Mouse (Mus musculus) ES-E14 (cell line): Measurements from ENCODE around the gene Prkcz. TPM values are rescaled to one million over a fixed set of nuclear protein-coding genes. Genes with fewer than 3 reads are reported as not detected.
A peak's percentile ranks its signal among the peaks of the same experiment; 100 is the strongest.

Experiments used
- DNase-seq: peaks from one replicate; pipeline ENCODE4 v3.0.0-alpha.2; 2013; ENCODE audit warnings: low read depth, low spot score
- H3K27ac ChIP-seq: 2 replicates; pipeline ENCODE4 v1.5.1; 2012; ENCODE audit warnings: low read depth, mild to moderate bottlenecking, low read length, moderate library complexity, mixed read lengths; ENCODE audit not compliant: poor library complexity, insufficient read depth, severe bottlenecking
- H3K36me3 ChIP-seq: 2 replicates; pipeline ENCODE4 v1.6.1; 2012; ENCODE audit warnings: mild to moderate bottlenecking, low read length, moderate library complexity, mixed read lengths; ENCODE audit not compliant: control insufficient read depth, poor library complexity, insufficient read depth, severe bottlenecking
- H3K4me1 ChIP-seq, 2 experiments: fragments of 150-350 bp in 1 of 2; sonication (generic) in 1 of 2; 2 replicates each; pipeline ENCODE4 v1.6.1; 2012; ENCODE audit warnings: low read length in 2 of 2, mild to moderate bottlenecking in 1 of 2, mixed read lengths in 1 of 2; ENCODE audit not compliant: control insufficient read depth in 2 of 2, insufficient read depth in 2 of 2, poor library complexity in 1 of 2
- H3K4me3 ChIP-seq, 2 experiments: fragments of 150-350 bp in 1 of 2; sonication (generic) in 1 of 2; 2 replicates each; pipeline ENCODE4 v1.5.1; 2012; ENCODE audit warnings: low read length in 2 of 2, low read depth in 1 of 2, mild to moderate bottlenecking in 1 of 2, mixed read lengths in 1 of 2; ENCODE audit not compliant: insufficient read depth in 1 of 2, poor library complexity in 1 of 2, severe bottlenecking in 1 of 2
- H3K9ac ChIP-seq: 2 replicates; pipeline ENCODE4 v1.6.1; 2012; ENCODE audit warnings: low read depth, mild to moderate bottlenecking, low read length, mixed read lengths; ENCODE audit not compliant: poor library complexity, insufficient read depth, severe bottlenecking
- H3K9me3 ChIP-seq: fragments of 150-350 bp; sonication (generic); 2 replicates; pipeline ENCODE4 v1.6.1; 2012; ENCODE audit warnings: low read depth, mild to moderate bottlenecking, low read length; ENCODE audit not compliant: control insufficient read depth, insufficient read depth
- CHD2 ChIP-seq: IDR thresholded peaks from 2 replicates; pipeline ENCODE4 v1.6.1; 2014; ENCODE audit warnings: mild to moderate bottlenecking, low read depth, low read length, inconsistent platforms
- HCFC1 ChIP-seq: IDR thresholded peaks from 2 replicates; pipeline ENCODE4 v1.6.1; 2012; ENCODE audit warnings: low read length, inconsistent platforms, borderline replicate concordance; ENCODE audit not compliant: insufficient read depth
- MAFK ChIP-seq: IDR thresholded peaks from 2 replicates; pipeline ENCODE4 v1.6.1; 2014; ENCODE audit warnings: mild to moderate bottlenecking, low read depth, low read length, inconsistent platforms; ENCODE audit not compliant: insufficient read depth
- ZC3H11A ChIP-seq: IDR thresholded peaks from 2 replicates; pipeline ENCODE4 v1.6.1; 2012; ENCODE audit warnings: low read depth, mild to moderate bottlenecking, inconsistent platforms, low read length, borderline replicate concordance
- ZNF384 ChIP-seq: IDR thresholded peaks from 2 replicates; pipeline ENCODE4 v1.6.1; 2012; ENCODE audit warnings: low read depth, low read length, inconsistent platforms
- in situ Hi-C, 2 experiments: fragments of 600-800 bp; cut with MboI; formaldehyde crosslinking; loops; one replicate each; pipeline ENCODE4 v1.15.1; 2025; ENCODE audit warnings: low sequenced_read_pairs in 2 of 2, inconsistent platforms in 1 of 2; ENCODE audit not compliant: unreplicated experiment in 2 of 2
- total RNA-seq: library from RNA; depleted of rRNA; stranded (reverse); fragments of 300-350 nt; gene quantifications from 2 replicates; pipeline ENCODE4 v1.2.3, GENCODE M21; 2012

Prkcz gene
- total RNA-seq, 1 experiment, result 17.0 TPM

GRCm38 (mm10) chr4:155246691-155247105, 114.5 kb downstream of the Prkcz start:
- no peak for TF ChIP-seq ZNF384
- TF ChIP-seq HCFC1, result no peak
- peak overlapping the region; percentile 8; the same call in 1 of the 2 replicates for H3K9ac ChIP-seq
- no peaks in the 10 kb centered on the region for H3K36me3 ChIP-seq
- H3K27ac ChIP-seq, result no peak overlapping the region
- in situ Hi-C loops, result loop anchor here (5.0 to 25.0 kb wide), 2 partner anchors 154 to 359 kb away; partner anchors contain the start of gene Fam213b (in 1 of the 2)
- H3K9me3 ChIP-seq, result no peaks in the 10 kb centered on the region
- H3K4me3 ChIP-seq, result peak overlapping the region in 1 of 2 experiments; percentile 37; a peak in 1 of 4 replicates
- DNase-seq, result no peak
- H3K4me1 ChIP-seq, result peaks cover 5 to 10% of the 10 kb centered on the region in 2 experiments; a peak in 2 of 4 replicates

GRCm38 (mm10) chr4:155245770-155246492, 115.2 kb downstream of the Prkcz start:
- H3K36me3 ChIP-seq, result no peaks in the 10 kb centered on the region
- in situ Hi-C loops, result loop anchor here (5.0 to 25.0 kb wide), 2 partner anchors 154 to 359 kb away; partner anchors contain the start of gene Fam213b (in 1 of the 2)
- H3K4me3 ChIP-seq, result no peak overlapping the region
- DNase-seq, result no peak
- H3K27ac ChIP-seq, result no peak overlapping the region
- H3K9me3 ChIP-seq, result no peaks in the 10 kb centered on the region
- H3K4me1 ChIP-seq, result peaks cover 3 to 9% of the 10 kb centered on the region in 2 experiments; a peak in 1 of 4 replicates
- H3K9ac ChIP-seq, result no peak overlapping the region
- TF ChIP-seq HCFC1 (no peak), ZC3H11A (no peak), ZNF384 (no peak), MAFK (no peak)

- H3K4me3 ChIP-seq, result no peak overlapping the region
- no peak overlapping the region for H3K27ac ChIP-seq
- H3K9ac ChIP-seq, result no peak overlapping the region
- H3K4me1 ChIP-seq, result peaks cover 2 to 4% of the 10 kb centered on the region in 2 experiments; a peak in 1 of 4 replicates
- TF ChIP-seq MAFK, result no peak
- TF ChIP-seq HCFC1, result no peak
- no peak for TF ChIP-seq ZC3H11A
- TF ChIP-seq ZNF384, result no peak
- no peak for TF ChIP-seq CHD2
- DNase-seq, result no peak
- no peaks in the 10 kb centered on the region for H3K36me3 ChIP-seq
- H3K9me3 ChIP-seq, result no peaks in the 10 kb centered on the region
- in situ Hi-C loops, result loop anchor here in 1 of 2 experiments (25.0 kb wide), 1 partner anchor 356 kb away; the partner anchor contains the start of gene Fam213b
Observed at GRCm38 (mm10) chr4:155243233-155243632, 117.9 kb downstream of the Prkcz start.

- no peak for TF ChIP-seq ZNF384
- TF ChIP-seq CHD2, result no peak
- no peak for TF ChIP-seq ZC3H11A
- TF ChIP-seq MAFK, result no peak
- no peak for TF ChIP-seq HCFC1
- H3K4me1 ChIP-seq, result peaks cover 2 to 4% of the 10 kb centered on the region in 2 experiments; a peak in 1 of 4 replicates
- no peak overlapping the region for H3K9ac ChIP-seq
- no peak for DNase-seq
- H3K27ac ChIP-seq, result no peak overlapping the region
- H3K9me3 ChIP-seq, result no peaks in the 10 kb centered on the region
- no peak overlapping the region for H3K4me3 ChIP-seq
- in situ Hi-C loops, result loop anchor here in 1 of 2 experiments (25.0 kb wide), 1 partner anchor 355 kb away; the partner anchor contains the start of gene Fam213b
- H3K36me3 ChIP-seq, result no peaks in the 10 kb centered on the region
Observed at GRCm38 (mm10) chr4:155242292-155242691, 118.9 kb downstream of the Prkcz start.

GRCm38 (mm10) chr4:155241789-155242188, 119.4 kb downstream of the Prkcz start:
- TF ChIP-seq HCFC1 (no peak), ZNF384 (no peak), CHD2 (no peak)
- Histone ChIP-seq H3K9me3 (no peaks in the 10 kb centered on the region), H3K9ac (no peak overlapping the region)

More at GRCm38 (mm10) chr4:155241789-155242188, 119.4 kb downstream of the Prkcz start:
- in situ Hi-C loops, result loop anchor here in 1 of 2 experiments (25.0 kb wide), 1 partner anchor 354 kb away; the partner anchor contains the start of gene Fam213b
- H3K27ac ChIP-seq, result no peak overlapping the region
- H3K36me3 ChIP-seq, result no peaks in the 10 kb centered on the region
- no peak for DNase-seq
- no peak overlapping the region for H3K4me3 ChIP-seq
- peaks cover 0 to 4% of the 10 kb centered on the region in 2 experiments; a peak in 1 of 4 replicates for H3K4me1 ChIP-seq
